Mouse (Mus musculus): ENCODE results near the gene Dock9. TPM values are rescaled to one million over a fixed set of nuclear protein-coding genes. Genes with fewer than 3 reads are reported as not detected.

Dock9 gene
- polyA plus RNA-seq, 1 experiment from 2014 or later = 11.2 TPM

GRCm38 (mm10) chr14:121602610-121603009 lies 195.0 kb downstream of the Dock9 start:
- no peak overlapping the region for H3K4me2 ChIP-seq (ENCODE audit: low read length)
- no peaks in the 10 kb centered on the region for H3K27me3 ChIP-seq (ENCODE audit: control insufficient read depth, insufficient read depth, low read length)
- ATAC-seq (ENCODE audit: low FRiP score, low TSS enrichment) (no peak), DNase-seq (no peak)
- 82% methylated on average over 6 of the region's 6 CpGs for WGBS
- H3K4me1 ChIP-seq (ENCODE audit: control insufficient read depth, insufficient read depth, low read length) = no peaks in the 10 kb centered on the region
- no peak overlapping the region for H3K4me3 ChIP-seq (replicated peaks; ENCODE audit: low read depth, low read length)
- H3K36me3 ChIP-seq (ENCODE audit: control insufficient read depth, insufficient read depth, low read length) = no peaks in the 10 kb centered on the region
- no peaks in the 10 kb centered on the region for H3K9me3 ChIP-seq (ENCODE audit: control insufficient read depth, low read length)
- no peak overlapping the region for H3K27ac ChIP-seq (replicated peaks; ENCODE audit: low read depth, low read length)
- no peak overlapping the region for H3K9ac ChIP-seq (replicated peaks; ENCODE audit: low read length)

GRCm38 (mm10) chr14:121600538-121600937 lies 197.1 kb downstream of the Dock9 start:
- Histone ChIP-seq H3K27ac (replicated peaks; ENCODE audit: low read depth, low read length) (no peak overlapping the region), H3K27me3 (ENCODE audit: control insufficient read depth, insufficient read depth, low read length) (no peaks in the 10 kb centered on the region), H3K4me3 (replicated peaks; ENCODE audit: low read depth, low read length) (no peak overlapping the region), H3K4me2 (ENCODE audit: low read length) (no peak overlapping the region), H3K9ac (replicated peaks; ENCODE audit: low read length) (no peak overlapping the region), H3K36me3 (ENCODE audit: control insufficient read depth, insufficient read depth, low read length) (no peaks in the 10 kb centered on the region), H3K9me3 (ENCODE audit: control insufficient read depth, low read length) (no peaks in the 10 kb centered on the region), H3K4me1 (ENCODE audit: control insufficient read depth, insufficient read depth, low read length) (no peaks in the 10 kb centered on the region)
- DNase-seq (no peak), ATAC-seq (ENCODE audit: low FRiP score, low TSS enrichment) (no peak)
- 96% methylated on average over 4 of the region's 4 CpGs for WGBS

DNA sequence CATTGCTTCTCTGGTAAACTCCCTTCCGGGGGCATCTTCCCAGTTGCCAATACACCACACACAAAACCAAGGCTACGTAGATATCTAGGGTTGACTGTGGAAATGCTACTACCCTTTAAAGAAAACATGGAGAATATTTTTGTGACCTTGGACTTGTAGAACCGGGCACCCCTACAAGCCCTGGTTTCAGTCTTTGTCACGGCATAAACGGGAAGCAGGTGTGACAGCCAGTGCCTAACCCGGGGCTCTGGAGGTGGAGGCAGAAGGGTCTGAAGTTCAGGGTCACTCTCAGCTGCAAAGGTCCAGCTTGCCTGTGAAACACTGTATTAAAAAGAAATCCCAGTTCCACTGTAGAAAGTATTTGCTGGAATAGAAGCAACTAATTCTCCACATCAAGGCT lies 200.6 kb downstream of the Dock9 start:
- H3K4me3 ChIP-seq (replicated peaks; ENCODE audit: low read depth, low read length) = no peak overlapping the region

GRCm38 (mm10) chr14:121596631-121597030 lies 201.0 kb downstream of the Dock9 start:
- Histone ChIP-seq H3K27me3 (ENCODE audit: control insufficient read depth, insufficient read depth, low read length) (no peaks in the 10 kb centered on the region), H3K4me1 (ENCODE audit: control insufficient read depth, insufficient read depth, low read length) (no peaks in the 10 kb centered on the region), H3K4me3 (replicated peaks; ENCODE audit: low read depth, low read length) (no peak overlapping the region), H3K9me3 (ENCODE audit: control insufficient read depth, low read length) (no peaks in the 10 kb centered on the region), H3K9ac (replicated peaks; ENCODE audit: low read length) (no peak overlapping the region), H3K4me2 (ENCODE audit: low read length) (no peak overlapping the region), H3K27ac (replicated peaks; ENCODE audit: low read depth, low read length) (no peak overlapping the region), H3K36me3 (ENCODE audit: control insufficient read depth, insufficient read depth, low read length) (no peaks in the 10 kb centered on the region)
- ATAC-seq (ENCODE audit: low FRiP score, low TSS enrichment) (no peak), DNase-seq (no peak)
- WGBS = 79% methylated on average over 9 of the region's 9 CpGs

More for the DNA sequence above, 200.6 kb downstream of the Dock9 start:
- no peaks in the 10 kb centered on the region for H3K27me3 ChIP-seq (ENCODE audit: control insufficient read depth, insufficient read depth, low read length)
- no peaks in the 10 kb centered on the region for H3K36me3 ChIP-seq (ENCODE audit: control insufficient read depth, insufficient read depth, low read length)
- no peak overlapping the region for H3K27ac ChIP-seq (replicated peaks; ENCODE audit: low read depth, low read length)
- no peak overlapping the region for H3K9ac ChIP-seq (replicated peaks; ENCODE audit: low read length)
- no peak overlapping the region for H3K4me2 ChIP-seq (ENCODE audit: low read length)
- DNase-seq = no peak
- 91% methylated on average over 6 of the region's 6 CpGs for WGBS
- no peak for ATAC-seq (ENCODE audit: low FRiP score, low TSS enrichment)
- no peaks in the 10 kb centered on the region for H3K9me3 ChIP-seq (ENCODE audit: control insufficient read depth, low read length)
- no peaks in the 10 kb centered on the region for H3K4me1 ChIP-seq (ENCODE audit: control insufficient read depth, insufficient read depth, low read length)

GRCm38 (mm10) chr14:121594684-121595083 lies 203.0 kb downstream of the Dock9 start:
- H3K4me1 ChIP-seq (ENCODE audit: control insufficient read depth, insufficient read depth, low read length) = no peaks in the 10 kb centered on the region
- H3K9ac ChIP-seq (replicated peaks; ENCODE audit: low read length) = no peak overlapping the region
- ATAC-seq (ENCODE audit: low FRiP score, low TSS enrichment) (no peak), DNase-seq (no peak)
- no peak overlapping the region for H3K4me2 ChIP-seq (ENCODE audit: low read length)
- WGBS = 88% methylated on average over 5 of the region's 5 CpGs
- H3K9me3 ChIP-seq (ENCODE audit: control insufficient read depth, low read length) = no peaks in the 10 kb centered on the region
- H3K27ac ChIP-seq (replicated peaks; ENCODE audit: low read depth, low read length) = no peak overlapping the region
- no peak overlapping the region for H3K4me3 ChIP-seq (replicated peaks; ENCODE audit: low read depth, low read length)
- no peaks in the 10 kb centered on the region for H3K27me3 ChIP-seq (ENCODE audit: control insufficient read depth, insufficient read depth, low read length)
- H3K36me3 ChIP-seq (ENCODE audit: control insufficient read depth, insufficient read depth, low read length) = no peaks in the 10 kb centered on the region

- no peaks in the 10 kb centered on the region for H3K9me3 ChIP-seq (ENCODE audit: control insufficient read depth, low read length)
- H3K36me3 ChIP-seq (ENCODE audit: control insufficient read depth, insufficient read depth, low read length) = no peaks in the 10 kb centered on the region
- 78% methylated on average over 10 of the region's 10 CpGs for WGBS
- ATAC-seq (ENCODE audit: low FRiP score, low TSS enrichment) (no peak), DNase-seq (no peak)
- no peaks in the 10 kb centered on the region for H3K27me3 ChIP-seq (ENCODE audit: control insufficient read depth, insufficient read depth, low read length)
- H3K4me3 ChIP-seq (replicated peaks; ENCODE audit: low read depth, low read length) = no peak overlapping the region
- no peak overlapping the region for H3K9ac ChIP-seq (replicated peaks; ENCODE audit: low read length)
- no peak overlapping the region for H3K27ac ChIP-seq (replicated peaks; ENCODE audit: low read depth, low read length)
- H3K4me1 ChIP-seq (ENCODE audit: control insufficient read depth, insufficient read depth, low read length) = no peaks in the 10 kb centered on the region
- no peak overlapping the region for H3K4me2 ChIP-seq (ENCODE audit: low read length)
Measured at GRCm38 (mm10) chr14:121593313-121593929, 204.2 kb downstream of the Dock9 start.

DNA sequence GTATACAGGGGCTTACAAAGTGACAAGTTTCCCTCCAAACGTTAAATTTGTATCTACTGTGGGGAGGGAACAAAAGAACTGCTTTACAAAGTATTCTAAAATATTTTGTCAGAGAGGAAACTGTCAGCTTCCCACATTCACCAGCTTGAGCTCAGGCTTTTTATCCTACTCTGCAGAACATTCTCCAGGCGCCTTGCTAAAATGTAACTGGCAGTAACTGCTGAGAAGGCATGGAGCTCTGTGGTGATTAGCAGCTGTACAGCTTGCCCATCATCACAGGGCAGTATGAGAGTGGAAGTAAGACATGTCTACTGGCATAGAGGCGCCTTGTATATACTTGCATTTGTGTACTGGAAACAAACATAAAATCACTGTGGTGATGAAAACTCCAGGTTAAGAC lies 204.7 kb downstream of the Dock9 start:
- H3K4me1 ChIP-seq (ENCODE audit: control insufficient read depth, insufficient read depth, low read length) = no peaks in the 10 kb centered on the region
- H3K36me3 ChIP-seq (ENCODE audit: control insufficient read depth, insufficient read depth, low read length) = no peaks in the 10 kb centered on the region
- H3K4me2 ChIP-seq (ENCODE audit: low read length) = no peak overlapping the region
- no peak overlapping the region for H3K27ac ChIP-seq (replicated peaks; ENCODE audit: low read depth, low read length)
- no peak overlapping the region for H3K9ac ChIP-seq (replicated peaks; ENCODE audit: low read length)
- no peaks in the 10 kb centered on the region for H3K27me3 ChIP-seq (ENCODE audit: control insufficient read depth, insufficient read depth, low read length)
- no peaks in the 10 kb centered on the region for H3K9me3 ChIP-seq (ENCODE audit: control insufficient read depth, low read length)
- WGBS = 36% methylated on average over 3 of the region's 3 CpGs
- H3K4me3 ChIP-seq (replicated peaks; ENCODE audit: low read depth, low read length) = no peak overlapping the region
- DNase-seq = peak; percentile 31
- ATAC-seq (ENCODE audit: low FRiP score, low TSS enrichment) = no peak

GRCm38 (mm10) chr14:121592356-121592755 lies 205.3 kb downstream of the Dock9 start:
- H3K27me3 ChIP-seq (ENCODE audit: control insufficient read depth, insufficient read depth, low read length) = no peaks in the 10 kb centered on the region
- WGBS = 39% methylated on average over 9 of the region's 9 CpGs
- H3K27ac ChIP-seq (replicated peaks; ENCODE audit: low read depth, low read length) = no peak overlapping the region
- ATAC-seq (ENCODE audit: low FRiP score, low TSS enrichment) (no peak), DNase-seq (no peak)
- no peak overlapping the region for H3K4me2 ChIP-seq (ENCODE audit: low read length)
- no peaks in the 10 kb centered on the region for H3K9me3 ChIP-seq (ENCODE audit: control insufficient read depth, low read length)
- no peaks in the 10 kb centered on the region for H3K4me1 ChIP-seq (ENCODE audit: control insufficient read depth, insufficient read depth, low read length)
- H3K9ac ChIP-seq (replicated peaks; ENCODE audit: low read length) = no peak overlapping the region
- H3K36me3 ChIP-seq (ENCODE audit: control insufficient read depth, insufficient read depth, low read length) = no peaks in the 10 kb centered on the region
- H3K4me3 ChIP-seq (replicated peaks; ENCODE audit: low read depth, low read length) = no peak overlapping the region

- Histone ChIP-seq H3K27ac (replicated peaks; ENCODE audit: low read depth, low read length) (no peak overlapping the region), H3K9me3 (ENCODE audit: control insufficient read depth, low read length) (no peaks in the 10 kb centered on the region), H3K4me1 (ENCODE audit: control insufficient read depth, insufficient read depth, low read length) (no peaks in the 10 kb centered on the region), H3K36me3 (ENCODE audit: control insufficient read depth, insufficient read depth, low read length) (no peaks in the 10 kb centered on the region), H3K4me2 (ENCODE audit: low read length) (no peak overlapping the region), H3K4me3 (replicated peaks; ENCODE audit: low read depth, low read length) (no peak overlapping the region), H3K9ac (replicated peaks; ENCODE audit: low read length) (no peak overlapping the region), H3K27me3 (ENCODE audit: control insufficient read depth, insufficient read depth, low read length) (no peaks in the 10 kb centered on the region)
- WGBS = 56% methylated on average over 10 of the region's 10 CpGs
- ATAC-seq (ENCODE audit: low FRiP score, low TSS enrichment) (peak; percentile 46; the same call in 1 of the 2 replicates), DNase-seq (peak; percentile 85)
Measured at GRCm38 (mm10) chr14:121589097-121589725, 208.4 kb downstream of the Dock9 start.

Data from midbrain, embryonic 14.5 days (tissue).